Comparison of ENCODE assay signal across 9 mouse cellular contexts in genomic region chr12:69093073-69093797, GRCm38 (mm10).
DNase-seq lines count a peak whose midpoint lies in the region; ATAC-seq and TF ChIP-seq lines count a peak whose summit lies in the region.
"Had no signal": no experiment of that assay in that cellular context is flagged by ENCODE, and none has a peak within 500 bp of the region (broad histone marks: within the 10 kb centered on the region; RNA-seq: fewer than 3 reads in every experiment).

No protein-coding gene starts in this region.

- no peak for DNase-seq in liver, postnatal 0 days
- DNase-seq in liver = no peak
- peak; percentile 50 for DNase-seq in ES-E14 (ENCODE audit: low read depth, low spot score)
- DNase-seq in kidney, postnatal 10 days = no peak
- no peak for DNase-seq in cerebellum, adult 9-10 months
- DNase-seq: liver, embryonic 13.5 days had no signal

- no peaks in the 10 kb centered on the region for H3K4me1 ChIP-seq in forebrain, embryonic 12.5 days
- H3K4me1 ChIP-seq in forebrain, embryonic 15.5 days = no peaks in the 10 kb centered on the region
- no peaks in the 10 kb centered on the region for H3K4me1 ChIP-seq in liver, postnatal 0 days (ENCODE audit: insufficient read depth)
- H3K4me1 ChIP-seq in ES-E14 (ENCODE audit: control insufficient read depth in 2 of 2, insufficient read depth in 2 of 2, low read length in 2 of 2, poor library complexity in 1 of 2) = peaks cover 0 to 3% of the 10 kb centered on the region in 2 experiments; a peak in 1 of 4 replicates
- H3K4me1 ChIP-seq: liver, embryonic 13.5 days had no signal

- 68% methylated on average over 13 of the region's 13 CpGs for WGBS in forebrain, embryonic 12.5 days
- 70% methylated on average over 13 of the region's 13 CpGs for WGBS in forebrain, embryonic 15.5 days
- 62% methylated on average over 13 of the region's 13 CpGs for WGBS in liver, postnatal 0 days (ENCODE audit: insufficient replicate concordance)

- in situ Hi-C loops in ES-E14 (cut with MboI; ENCODE audit: low sequenced_read_pairs in 2 of 2, unreplicated experiment in 2 of 2) = no loop called here

- peak; percentile 29; the same call in 1 of the 2 replicates for TF ChIP-seq CTCF in liver, postnatal 0 days (IDR thresholded peaks at IDR 0.05; ENCODE audit: low read depth)

- no peaks in the 10 kb centered on the region for H3K36me3 ChIP-seq in forebrain, embryonic 12.5 days (replicated peaks)
- no peaks in the 10 kb centered on the region for H3K36me3 ChIP-seq in forebrain, embryonic 15.5 days
- H3K36me3 ChIP-seq in liver, postnatal 0 days (replicated peaks; ENCODE audit: insufficient read depth, low read length) = no peaks in the 10 kb centered on the region
- no peaks in the 10 kb centered on the region for H3K36me3 ChIP-seq in ES-E14 (ENCODE audit: control insufficient read depth, insufficient read depth, low read length, poor library complexity, severe bottlenecking)
- H3K36me3 ChIP-seq: liver, embryonic 13.5 days had no signal

- H3K27me3 ChIP-seq in forebrain, embryonic 12.5 days = no peaks in the 10 kb centered on the region
- no peaks in the 10 kb centered on the region for H3K27me3 ChIP-seq in forebrain, embryonic 15.5 days
- H3K27me3 ChIP-seq in liver, postnatal 0 days (ENCODE audit: insufficient read depth, low read length) = no peaks in the 10 kb centered on the region
- H3K27me3 ChIP-seq: liver, embryonic 13.5 days had no signal

- 0 out of 2 replicates have a peak, but pooled peaks have one; percentile 39 for ATAC-seq in forebrain, embryonic 12.5 days (ENCODE audit: low FRiP score)
- no peak for ATAC-seq in forebrain, embryonic 15.5 days (replicated peaks)
- no peak for ATAC-seq in liver, postnatal 0 days
- peak; percentile 44; the same call in 1 of the 2 replicates for ATAC-seq in megakaryocyte-erythroid progenitor cell, adult 5-6 weeks (replicated peaks; ENCODE audit: low FRiP score, low TSS enrichment, poor library complexity, severe bottlenecking)

- no peak overlapping the region for H3K9ac ChIP-seq in forebrain, embryonic 12.5 days
- no peak overlapping the region for H3K9ac ChIP-seq in forebrain, embryonic 15.5 days (replicated peaks)
- no peak overlapping the region for H3K9ac ChIP-seq in liver, postnatal 0 days (replicated peaks)
- no peak overlapping the region for H3K9ac ChIP-seq in ES-E14 (ENCODE audit: insufficient read depth, low read depth, low read length, poor library complexity, severe bottlenecking)
- H3K9ac ChIP-seq: liver, embryonic 13.5 days had no signal

- no peak overlapping the region for H3K27ac ChIP-seq in forebrain, embryonic 12.5 days
- H3K27ac ChIP-seq in forebrain, embryonic 15.5 days (replicated peaks) = no peak overlapping the region
- no peak overlapping the region for H3K27ac ChIP-seq in liver, postnatal 0 days (ENCODE audit: low read depth)
- no peak overlapping the region for H3K27ac ChIP-seq in ES-E14 (ENCODE audit: insufficient read depth, low read depth, low read length, poor library complexity, severe bottlenecking)
- H3K27ac ChIP-seq: liver, embryonic 13.5 days had no signal

- no peak overlapping the region for H3K4me2 ChIP-seq in forebrain, embryonic 12.5 days
- no peak overlapping the region for H3K4me2 ChIP-seq in forebrain, embryonic 15.5 days (replicated peaks)
- no peak overlapping the region for H3K4me2 ChIP-seq in liver, postnatal 0 days (ENCODE audit: low read depth, low read length)
- H3K4me2 ChIP-seq: liver, embryonic 13.5 days had no signal

- H3K4me3 ChIP-seq in forebrain, embryonic 12.5 days (replicated peaks) = no peak overlapping the region
- H3K4me3 ChIP-seq in forebrain, embryonic 15.5 days = no peak overlapping the region
- H3K4me3 ChIP-seq in liver, postnatal 0 days (ENCODE audit: low read depth, low read length) = no peak overlapping the region
- H3K4me3 ChIP-seq in ES-E14 (ENCODE audit: insufficient read depth in 1 of 2, low read depth in 1 of 2, low read length in 2 of 2, poor library complexity in 1 of 2, severe bottlenecking in 1 of 2) = no peak overlapping the region
- H3K4me3 ChIP-seq: liver, embryonic 13.5 days had no signal

- no peaks in the 10 kb centered on the region for H3K9me3 ChIP-seq in forebrain, embryonic 12.5 days
- H3K9me3 ChIP-seq in forebrain, embryonic 15.5 days = no peaks in the 10 kb centered on the region
- H3K9me3 ChIP-seq in liver, postnatal 0 days (ENCODE audit: low read length) = no peaks in the 10 kb centered on the region
- H3K9me3 ChIP-seq in ES-E14 (ENCODE audit: control insufficient read depth, insufficient read depth, low read depth, low read length) = no peaks in the 10 kb centered on the region
- H3K9me3 ChIP-seq: liver, embryonic 13.5 days had no signal

- no peak for TF ChIP-seq EP300 in liver, postnatal 0 days (IDR thresholded peaks at IDR 0.05; ENCODE audit: low read depth)

TF ChIP-seq in ES-E14, 5 proteins besides CTCF, POLR2A, EP300 and RAD21:
- TF ChIP-seq MAFK (IDR thresholded peaks at IDR 0.05; ENCODE audit: insufficient read depth, low read depth, low read length) (no peak), HCFC1 (IDR thresholded peaks at IDR 0.05; ENCODE audit: borderline replicate concordance, insufficient read depth, low read length) (no peak), CHD2 (IDR thresholded peaks at IDR 0.05; ENCODE audit: low read depth, low read length) (no peak), ZNF384 (IDR thresholded peaks at IDR 0.05; ENCODE audit: low read depth, low read length) (no peak), ZC3H11A (IDR thresholded peaks at IDR 0.05; ENCODE audit: borderline replicate concordance, low read depth, low read length) (no peak)

Comparison
In these comparisons a context has a peak if more than half of its experiments do, and no peak if none do; other contexts are left out.
1. ATAC-seq: peak in forebrain, embryonic 12.5 days (single experiment) and megakaryocyte-erythroid progenitor cell, adult 5-6 weeks (single experiment); none in forebrain, embryonic 15.5 days (single experiment) and liver, postnatal 0 days (single experiment).